Mouse (Mus musculus): ENCODE results near the gene Serpina10. TPM values are rescaled to one million over a fixed set of nuclear protein-coding genes. Genes with fewer than 3 reads are reported as not detected.

Serpina10 gene
- polyA plus RNA-seq, 1 experiment: not detected

DNA sequence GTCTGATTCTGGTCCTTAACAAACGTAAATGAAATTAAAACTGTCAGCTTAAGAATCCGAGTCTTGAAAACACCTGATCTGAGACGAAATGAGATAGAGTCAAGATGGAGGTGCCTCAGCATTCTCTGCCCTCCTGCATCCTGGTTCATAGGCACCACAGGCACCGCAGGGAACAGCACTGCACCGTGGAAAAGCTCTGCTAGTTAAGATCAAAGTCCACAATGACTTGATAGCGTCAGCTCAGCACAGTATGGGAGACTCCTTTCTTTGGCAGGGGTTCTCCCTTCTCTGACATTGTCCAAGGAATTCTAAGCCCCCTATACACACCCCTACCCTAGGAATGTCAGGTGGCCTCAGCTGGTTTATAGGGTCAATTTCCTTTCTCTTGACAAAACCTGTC is 61.6 kb downstream of the Serpina10 start:
- Histone ChIP-seq H3K27ac (ENCODE audit: insufficient read depth, low read depth, low read length) (no peak overlapping the region), H3K4me1 (ENCODE audit: control insufficient read depth, insufficient read depth, low read length) (no peaks in the 10 kb centered on the region), H3K4me3 (ENCODE audit: insufficient read depth, low read depth, low read length) (no peak overlapping the region)
- WGBS: 75% methylated on average over 6 of the region's 6 CpGs
- no peak for TF ChIP-seq POLR2A (IDR thresholded peaks at IDR 0.05; ENCODE audit: insufficient read depth, low read depth, low read length)
- no peak for TF ChIP-seq CTCF (IDR thresholded peaks at IDR 0.05; ENCODE audit: insufficient read depth, low read depth, low read length)

DNA sequence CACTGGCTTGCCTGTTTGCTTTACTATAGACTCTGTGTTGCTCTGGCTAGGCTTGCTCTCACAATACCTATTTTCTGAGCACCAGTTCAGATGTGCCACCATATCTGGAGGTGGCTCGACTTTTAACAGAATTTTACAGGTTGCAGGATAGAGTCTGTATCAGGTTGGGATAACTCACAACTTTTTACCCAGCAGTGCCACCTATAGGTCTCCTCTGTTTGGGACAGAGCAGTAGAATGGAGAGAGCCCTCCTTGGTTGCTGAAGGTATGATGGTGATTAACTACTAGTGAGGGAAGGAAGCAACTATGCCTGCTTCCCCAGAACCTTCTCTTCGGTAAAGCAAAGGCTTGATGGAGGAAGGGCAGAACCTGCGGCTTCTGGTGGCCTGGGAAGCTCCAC is 64.1 kb downstream of the Serpina10 start:
- 62% methylated on average over 3 of the region's 3 CpGs for WGBS
- Histone ChIP-seq H3K4me1 (ENCODE audit: control insufficient read depth, insufficient read depth, low read length) (no peaks in the 10 kb centered on the region), H3K4me3 (ENCODE audit: insufficient read depth, low read depth, low read length) (no peak overlapping the region), H3K27ac (ENCODE audit: insufficient read depth, low read depth, low read length) (no peak overlapping the region)
- TF ChIP-seq POLR2A (IDR thresholded peaks at IDR 0.05; ENCODE audit: insufficient read depth, low read depth, low read length): no peak
- TF ChIP-seq CTCF (IDR thresholded peaks at IDR 0.05; ENCODE audit: insufficient read depth, low read depth, low read length): no peak

DNA sequence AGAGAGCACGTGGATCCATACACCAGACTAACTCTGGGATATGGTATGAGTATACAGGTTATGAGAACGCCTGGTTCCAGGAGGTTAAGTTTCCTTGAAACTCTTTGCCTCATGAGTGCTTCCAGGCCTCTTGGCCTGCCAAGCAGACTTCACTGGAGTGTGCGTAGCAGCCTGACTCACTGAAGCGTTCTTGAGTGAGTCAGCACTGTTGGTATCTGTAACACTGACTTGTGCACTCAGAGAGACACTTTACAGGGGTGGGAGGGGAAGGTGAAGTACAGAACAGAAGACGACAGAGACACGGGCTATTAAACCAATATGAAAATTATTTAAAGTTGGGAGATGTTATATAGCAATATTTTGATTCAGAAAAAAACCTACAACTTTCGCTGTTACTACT is 66.1 kb downstream of the Serpina10 start:
- Histone ChIP-seq H3K4me1 (ENCODE audit: control insufficient read depth, insufficient read depth, low read length) (no peaks in the 10 kb centered on the region), H3K27ac (ENCODE audit: insufficient read depth, low read depth, low read length) (no peak overlapping the region), H3K4me3 (ENCODE audit: insufficient read depth, low read depth, low read length) (no peak overlapping the region)
- WGBS: 55% methylated on average over 7 of the region's 7 CpGs
- TF ChIP-seq CTCF (IDR thresholded peaks at IDR 0.05; ENCODE audit: insufficient read depth, low read depth, low read length) (no peak), POLR2A (IDR thresholded peaks at IDR 0.05; ENCODE audit: insufficient read depth, low read depth, low read length) (no peak)

Other genes with a start within 250 kb of the Serpina10 start
- not detected in 2 replicates for gene Otub2, start 242.8 kb downstream of the Serpina10 start, polyA plus RNA-seq (2012; ENCODE audit: insufficient read depth, insufficient read length, low replicate concordance, missing spikeins)
- not detected in 2 replicates for gene 9330161L09Rik, start 223.6 kb downstream of the Serpina10 start, polyA plus RNA-seq (2012; ENCODE audit: insufficient read depth, insufficient read length, low replicate concordance, missing spikeins)
- gene Ddx24, start 205.6 kb downstream of the Serpina10 start, polyA plus RNA-seq (2012; ENCODE audit: insufficient read depth, insufficient read length, low replicate concordance, missing spikeins): 279 TPM in 1 of 2 replicates, not detected in the other
- not detected in 2 replicates for gene Ifi27, start 197.2 kb downstream of the Serpina10 start, polyA plus RNA-seq (2012; ENCODE audit: insufficient read depth, insufficient read length, low replicate concordance, missing spikeins)
- gene Ifi27l2a, start 187.8 kb downstream of the Serpina10 start, polyA plus RNA-seq (2012; ENCODE audit: insufficient read depth, insufficient read length, low replicate concordance, missing spikeins): not detected in 2 replicates
- not detected in 2 replicates for gene Ifi27l2b, start 174.2 kb downstream of the Serpina10 start, polyA plus RNA-seq (2012; ENCODE audit: insufficient read depth, insufficient read length, low replicate concordance, missing spikeins)
- not detected in 2 replicates for gene Ppp4r4, start 99.2 kb downstream of the Serpina10 start, polyA plus RNA-seq (2012; ENCODE audit: insufficient read depth, insufficient read length, low replicate concordance, missing spikeins)
- gene Serpina6, start 25.8 kb upstream of the Serpina10 start, polyA plus RNA-seq (2012; ENCODE audit: insufficient read depth, insufficient read length, low replicate concordance, missing spikeins): not detected in 2 replicates
- gene Serpina16, start 44.7 kb upstream of the Serpina10 start, polyA plus RNA-seq (2012; ENCODE audit: insufficient read depth, insufficient read length, low replicate concordance, missing spikeins): not detected in 2 replicates
- gene Serpina1f, start 64.1 kb upstream of the Serpina10 start, polyA plus RNA-seq (2012; ENCODE audit: insufficient read depth, insufficient read length, low replicate concordance, missing spikeins): not detected in 2 replicates
- not detected in 2 replicates for gene Serpina1d, start 142.1 kb upstream of the Serpina10 start, polyA plus RNA-seq (2012; ENCODE audit: insufficient read depth, insufficient read length, low replicate concordance, missing spikeins)
- gene Serpina1b, start 198.9 kb upstream of the Serpina10 start, polyA plus RNA-seq (2012; ENCODE audit: insufficient read depth, insufficient read length, low replicate concordance, missing spikeins): not detected in 2 replicates
- gene Serpina1a, start 232.1 kb upstream of the Serpina10 start, polyA plus RNA-seq (2012; ENCODE audit: insufficient read depth, insufficient read length, low replicate concordance, missing spikeins): not detected in 2 replicates

All from olfactory bulb, adult 2 months (tissue).